Mouse (Mus musculus) midbrain, postnatal 0 days (tissue): ENCODE results near the gene Ankrd13b. TPM values are rescaled to one million over a fixed set of nuclear protein-coding genes. Genes with fewer than 3 reads are reported as not detected.

ENCODE experiments used
- ATAC-seq: fragments of 200-750 bp; cut with Nextera tagmentation; 2 replicates; pipeline ENCODE4 v1.8.0; 2017; ENCODE audit warnings: moderate number of reproducible peaks, mild to moderate bottlenecking, moderate TSS enrichment, moderate library complexity; ENCODE audit not compliant: low FRiP score
- DNase-seq: peaks from one replicate; pipeline ENCODE4 v3.0.0-alpha.2; 2015; ENCODE audit warnings: low spot score
- H3K27ac ChIP-seq: fragments of 300-500 bp; sonication (generic); 2 replicates; pipeline ENCODE4 v1.5.1; 2014; ENCODE audit warnings: low read depth, mild to moderate bottlenecking, low read length, mixed read lengths
- H3K27me3 ChIP-seq: fragments of 300-500 bp; sonication (generic); 2 replicates; pipeline ENCODE4 v1.6.1; 2014; ENCODE audit warnings: low read length, control low read depth, mixed read lengths; ENCODE audit not compliant: insufficient read depth
- H3K36me3 ChIP-seq: fragments of 300-500 bp; sonication (generic); 2 replicates; pipeline ENCODE4 v1.6.1; 2014; ENCODE audit warnings: low read length, control low read depth, mixed read lengths; ENCODE audit not compliant: insufficient read depth
- H3K4me1 ChIP-seq: fragments of 300-500 bp; sonication (generic); 2 replicates; pipeline ENCODE4 v1.6.1; 2014; ENCODE audit warnings: mild to moderate bottlenecking, control low read depth, antibody characterized with exemption, low read length, mixed read lengths; ENCODE audit not compliant: insufficient read depth
- H3K4me2 ChIP-seq: fragments of 300-500 bp; sonication (generic); 2 replicates; pipeline ENCODE4 v1.6.1; 2014; ENCODE audit warnings: low read depth, mild to moderate bottlenecking, low read length, mixed read lengths; ENCODE audit not compliant: poor library complexity, severe bottlenecking
- H3K4me3 ChIP-seq: fragments of 300-500 bp; sonication (generic); 2 replicates; pipeline ENCODE4 v1.5.1; 2014; ENCODE audit warnings: low read depth, mild to moderate bottlenecking, low read length, moderate library complexity
- H3K9ac ChIP-seq: fragments of 300-500 bp; sonication (generic); replicated peaks from 2 replicates; pipeline ENCODE4 v1.6.1; 2014; ENCODE audit warnings: mild to moderate bottlenecking, low read length, moderate library complexity, mixed read lengths; ENCODE audit not compliant: poor library complexity, severe bottlenecking
- H3K9me3 ChIP-seq: fragments of 300-500 bp; sonication (generic); 2 replicates; pipeline ENCODE4 v1.6.1; 2016; ENCODE audit warnings: low read length, control low read depth
- CTCF ChIP-seq: IDR thresholded peaks from 2 replicates; pipeline ENCODE4 v1.5.1; 2016; ENCODE audit warnings: antibody characterized with exemption, mild to moderate bottlenecking
- WGBS: fragments of 180-500 bp; shearing (Covaris S2); extraction: QIAGEN DNeasy Blood & Tissue Kit; methylation state at CpG from one replicate; pipeline ENCODE4 v1.1.7; 2014; 5-methylcytosine and 5-hydroxymethylcytosine counted together
- polyA plus RNA-seq: library from polyadenylated mRNA; unstranded; fragments of >200 nt; fragmentation: Nextera tagmentation; extraction: Ambion mirVana; gene quantifications from 2 replicates; pipeline ENCODE4 v1.2.1, GENCODE M21; 2015
- total RNA-seq: library from RNA; depleted of rRNA; stranded (reverse); fragments of >200 nt; gene quantifications from 2 replicates; pipeline ENCODE4 v1.2.3, GENCODE M21; 2014

The Ankrd13b gene
- total and polyA plus RNA-seq, 2 experiments from 2014 or later: 43.6 to 75.5 TPM

- TF ChIP-seq CTCF: no peak
- Histone ChIP-seq H3K9me3 (no peaks in the 10 kb centered on the region), H3K27ac (no peak overlapping the region), H3K4me1 (peaks cover 14% of the 10 kb centered on the region; the same call in 1 of the 2 replicates), H3K9ac (no peak overlapping the region), H3K36me3 (peaks cover 14% of the 10 kb centered on the region; the same call in 1 of the 2 replicates), H3K4me3 (no peak overlapping the region), H3K4me2 (peak overlapping the region; percentile 86), H3K27me3 (no peaks in the 10 kb centered on the region)
- ATAC-seq (no peak), DNase-seq (no peak)
Measured at GRCm38 (mm10) chr11:77495507-77495906, 6.0 kb upstream of the Ankrd13b start.

- no peak for ATAC-seq
- Histone ChIP-seq H3K4me2 (peak overlapping the region; percentile 86), H3K27ac (0 out of 2 replicates have a peak overlapping the region, but pooled peaks have one; percentile 89)
Measured at GRCm38 (mm10) chr11:77494782-77495181, 5.3 kb upstream of the Ankrd13b start.

GRCm38 (mm10) chr11:77494344-77494676 lies 4.8 kb upstream of the Ankrd13b start:
- Histone ChIP-seq H3K9me3 (no peaks in the 10 kb centered on the region), H3K4me3 (peak overlapping the region; percentile 96), H3K36me3 (peaks cover 2% of the 10 kb centered on the region; the same call in 1 of the 2 replicates), H3K27me3 (no peaks in the 10 kb centered on the region), H3K9ac (peak overlapping the region; percentile 97), H3K4me1 (peaks cover 14% of the 10 kb centered on the region; the same call in 1 of the 2 replicates), H3K4me2 (peak overlapping the region; percentile 86), H3K27ac (peak overlapping the region; percentile 89)
- 35% methylated on average over 4 of the region's 4 CpGs for WGBS
- no peak for DNase-seq
- no peak for TF ChIP-seq CTCF
- ATAC-seq: no peak

More at GRCm38 (mm10) chr11:77494782-77495181, 5.3 kb upstream of the Ankrd13b start:
- Histone ChIP-seq H3K4me1 (peaks cover 14% of the 10 kb centered on the region; the same call in 1 of the 2 replicates), H3K27me3 (no peaks in the 10 kb centered on the region), H3K36me3 (peaks cover 7% of the 10 kb centered on the region; the same call in 1 of the 2 replicates), H3K9ac (peak overlapping the region; percentile 97), H3K4me3 (peak overlapping the region; percentile 96), H3K9me3 (no peaks in the 10 kb centered on the region)
- no peak for DNase-seq
- no peak for TF ChIP-seq CTCF
- 76% methylated on average over 6 of the region's 6 CpGs for WGBS

GRCm38 (mm10) chr11:77493512-77494343 lies 4.2 kb upstream of the Ankrd13b start, which contains the start of gene Git1:
Git1 (plus strand) TSS chr11:77493562.
- Histone ChIP-seq H3K4me1 (peaks cover 14% of the 10 kb centered on the region; the same call in 1 of the 2 replicates), H3K27me3 (no peaks in the 10 kb centered on the region), H3K27ac (peak within 1 kb of the TSS; percentile 89), H3K9ac (peak within 1 kb of the TSS; percentile 97), H3K36me3 (no peaks in the 10 kb centered on the region), H3K9me3 (no peaks in the 10 kb centered on the region), H3K4me3 (peak within 1 kb of the TSS; percentile 96), H3K4me2 (peak within 1 kb of the TSS; percentile 86)
- peak; percentile 68 for DNase-seq
- no peak for ATAC-seq
- peak; percentile 19 for TF ChIP-seq CTCF
- under 1% methylated on average over 30 of the region's 74 CpGs for WGBS

GRCm38 (mm10) chr11:77492911-77493332 lies 3.4 kb upstream of the Ankrd13b start:
- ATAC-seq (peak; percentile 69), DNase-seq (peak; percentile 96)
- H3K27ac ChIP-seq: peak overlapping the region; percentile 89
- H3K9me3 ChIP-seq: no peaks in the 10 kb centered on the region
- peaks cover 17% of the 10 kb centered on the region; the same call in 1 of the 2 replicates for H3K4me1 ChIP-seq
- TF ChIP-seq CTCF: peak; percentile 44
- no peaks in the 10 kb centered on the region for H3K36me3 ChIP-seq
- peak overlapping the region; percentile 86 for H3K4me2 ChIP-seq
- peak overlapping the region; percentile 96 for H3K4me3 ChIP-seq
- H3K27me3 ChIP-seq: no peaks in the 10 kb centered on the region
- H3K9ac ChIP-seq: peak overlapping the region; percentile 97
- under 1% methylated on average over 17 of the region's 32 CpGs for WGBS

- ATAC-seq (no peak), DNase-seq (no peak)
- WGBS: under 1% methylated on average over 18 of the region's 18 CpGs
- no peak for TF ChIP-seq CTCF
- H3K27ac ChIP-seq: peak overlapping the region; percentile 89
- H3K4me2 ChIP-seq: peak overlapping the region; percentile 86
- H3K9me3 ChIP-seq: no peaks in the 10 kb centered on the region
- no peaks in the 10 kb centered on the region for H3K27me3 ChIP-seq
- peaks cover 22% of the 10 kb centered on the region; the same call in 1 of the 2 replicates for H3K4me1 ChIP-seq
- peak overlapping the region; percentile 96 for H3K4me3 ChIP-seq
- no peaks in the 10 kb centered on the region for H3K36me3 ChIP-seq
- peak overlapping the region; percentile 97; the same call in 1 of the 2 replicates for H3K9ac ChIP-seq
Measured at GRCm38 (mm10) chr11:77492311-77492871, 2.9 kb upstream of the Ankrd13b start.
